Mouse (Mus musculus) E14TG2a.4 (cell line): ENCODE data around the gene Dctn2.

ENCODE experiments used
- CTCF ChIP-seq: conservative IDR thresholded peaks from 2 replicates; pipeline ENCODE4 v1.5.1; 2014; ENCODE audit warnings: low read length
- NANOG ChIP-seq: IDR thresholded peaks from 2 replicates; pipeline ENCODE4 v1.6.1; 2014; ENCODE audit warnings: borderline replicate concordance, low read length, mixed read lengths

DNA sequence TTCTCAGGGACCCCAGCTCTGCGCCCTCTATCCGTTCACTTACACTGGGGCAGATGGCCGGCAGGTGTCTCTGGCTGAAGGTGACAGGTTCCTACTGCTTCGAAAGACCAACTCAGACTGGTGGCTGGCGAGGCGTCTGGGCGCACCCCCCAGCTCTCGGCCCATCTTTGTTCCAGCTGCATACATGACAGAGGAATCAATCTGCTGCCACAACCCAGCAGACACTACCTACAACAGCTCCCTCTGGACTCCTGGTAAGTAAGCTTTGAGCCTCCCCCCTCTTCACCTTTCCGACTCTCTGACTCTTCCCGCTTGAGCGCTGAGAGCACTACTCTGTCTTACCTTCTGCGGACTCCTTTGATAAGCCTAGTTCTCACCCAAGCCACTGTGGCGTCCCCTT is 56.0 kb downstream of the Dctn2 start:
- TF ChIP-seq CTCF (no peak), NANOG (no peak)
